Mouse (Mus musculus): ENCODE data around the gene Irgm2.

DNA sequence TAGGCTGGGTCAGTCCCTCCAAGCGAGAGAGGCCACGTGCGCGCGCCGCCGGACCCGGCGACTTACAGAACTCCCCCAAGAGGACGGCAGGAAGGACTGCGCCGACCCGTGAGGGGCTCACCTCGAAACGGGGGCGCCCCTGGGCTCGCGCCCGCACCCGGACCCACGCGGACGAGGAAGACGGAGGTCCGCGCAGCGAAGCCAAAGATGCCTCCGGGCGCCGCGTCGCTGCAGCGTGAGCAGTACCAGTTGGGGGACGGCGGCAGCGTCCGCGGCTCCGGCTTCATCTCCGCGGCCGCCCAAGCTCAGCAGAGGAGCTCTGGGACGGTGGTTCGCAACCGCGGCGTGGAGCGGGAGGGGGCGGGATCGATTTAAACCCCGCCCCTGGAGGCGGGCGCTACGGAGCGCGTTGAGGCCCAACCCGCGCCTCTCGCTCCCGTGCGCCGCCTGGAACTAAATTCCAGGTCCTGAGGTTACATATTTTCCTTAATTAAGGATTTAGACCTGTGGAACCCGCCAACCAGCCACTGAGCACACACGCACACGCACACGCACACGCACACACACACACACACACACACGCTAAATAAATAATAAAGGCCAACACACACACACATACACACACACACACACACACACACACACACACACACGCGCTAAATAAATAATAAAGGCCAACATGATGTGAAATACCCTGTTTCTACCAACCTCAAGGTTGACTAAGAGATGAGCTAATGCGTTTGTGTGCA lies 31.1 kb upstream of the Irgm2 start, which contains the start of gene Gemin5:
- TF ChIP-seq CTCF (IDR thresholded peaks at IDR 0.05; ENCODE audit: low read depth, low read length) (no peak), POLR2AphosphoS5 (IDR thresholded peaks at IDR 0.05; ENCODE audit: insufficient replicate concordance, low read depth, low read length) (no peak)
